Mouse (Mus musculus) small intestine, adult 2 months (tissue): ENCODE measurements around the gene Evi5. TPM values are rescaled to one million over a fixed set of nuclear protein-coding genes. Genes with fewer than 3 reads are reported as not detected.

Experiments used
- H3K27ac ChIP-seq: fragments of 200-500 bp; 2 replicates; pipeline ENCODE4 v1.5.1; 2012; ENCODE audit warnings: low read depth, low read length, control low read depth, inconsistent platforms; ENCODE audit not compliant: insufficient read depth
- H3K27me3 ChIP-seq: fragments of 200-500 bp; 2 replicates; pipeline ENCODE4 v1.6.1; 2012; ENCODE audit warnings: mild to moderate bottlenecking, moderate library complexity, low read length, inconsistent platforms; ENCODE audit not compliant: control insufficient read depth, insufficient read depth
- H3K36me3 ChIP-seq: fragments of 200-500 bp; 2 replicates; pipeline ENCODE4 v1.6.1; 2012; ENCODE audit warnings: mild to moderate bottlenecking, low read length, control low read depth, inconsistent platforms; ENCODE audit not compliant: control insufficient read depth, insufficient read depth
- H3K4me1 ChIP-seq: fragments of 200-500 bp; 2 replicates; pipeline ENCODE4 v1.6.1; 2012; ENCODE audit warnings: low read length, inconsistent platforms, mixed read lengths; ENCODE audit not compliant: control insufficient read depth, insufficient read depth, insufficient read length
- H3K4me3 ChIP-seq: fragments of 200-500 bp; 2 replicates; pipeline ENCODE4 v1.5.1; 2012; ENCODE audit warnings: low read depth, mild to moderate bottlenecking, control low read depth, inconsistent platforms, low read length, moderate library complexity
- CTCF ChIP-seq: fragments of 200-500 bp; IDR thresholded peaks from 2 replicates; pipeline ENCODE4 v1.5.1; 2012; ENCODE audit warnings: low read depth, mild to moderate bottlenecking, control low read depth, inconsistent platforms, low read length, moderate library complexity, mixed read lengths; ENCODE audit not compliant: insufficient replicate concordance, insufficient read length; ENCODE audit errors: extremely low read depth
- POLR2A ChIP-seq: fragments of 200-500 bp; IDR thresholded peaks from 2 replicates; pipeline ENCODE4 v1.6.1; 2012; ENCODE audit warnings: low read depth, mild to moderate bottlenecking, control low read depth, inconsistent platforms, low read length, moderate library complexity
- WGBS: fragments of 180-500 bp; shearing (Covaris S2); methylation state at CpG from one replicate; pipeline ENCODE4 v1.1.7; 2018; 5-methylcytosine and 5-hydroxymethylcytosine counted together
- polyA plus RNA-seq: library from polyadenylated mRNA; depleted of rRNA; stranded (reverse); fragments of >200 nt; gene quantifications from 2 replicates; pipeline ENCODE4 v1.2.3, GENCODE M21; 2012

Gene Evi5
- polyA plus RNA-seq, 1 experiment = 8.1 TPM

GRCm38 (mm10) chr5:107725435-107726261 lies 149.3 kb downstream of the Evi5 start, which contains the start of gene Gfi1:
Gfi1 (minus strand) TSS chr5:107726036.
- Histone ChIP-seq H3K27ac (peak within 1 kb of the TSS; percentile 26), H3K27me3 (peaks cover 78% of the 10 kb centered on the region), H3K4me3 (peak within 1 kb of the TSS; percentile 61), H3K36me3 (no peaks in the 10 kb centered on the region), H3K4me1 (peaks cover 24% of the 10 kb centered on the region)
- TF ChIP-seq CTCF (no peak), POLR2A (no peak; the same call in 1 of the 2 replicates)
- WGBS = 2% methylated on average over 41 of the region's 41 CpGs

GRCm38 (mm10) chr5:107724661-107725434 lies 150.1 kb downstream of the Evi5 start:
- peak overlapping the region; percentile 61 for H3K4me3 ChIP-seq
- WGBS = 2% methylated on average over 52 of the region's 52 CpGs
- H3K36me3 ChIP-seq = no peaks in the 10 kb centered on the region
- peaks cover 81% of the 10 kb centered on the region for H3K27me3 ChIP-seq
- 0 out of 2 replicates have a peak overlapping the region, but pooled peaks have one; percentile 14 for H3K27ac ChIP-seq
- H3K4me1 ChIP-seq = peaks cover 24% of the 10 kb centered on the region
- TF ChIP-seq POLR2A (no peak), CTCF (no peak)

DNA sequence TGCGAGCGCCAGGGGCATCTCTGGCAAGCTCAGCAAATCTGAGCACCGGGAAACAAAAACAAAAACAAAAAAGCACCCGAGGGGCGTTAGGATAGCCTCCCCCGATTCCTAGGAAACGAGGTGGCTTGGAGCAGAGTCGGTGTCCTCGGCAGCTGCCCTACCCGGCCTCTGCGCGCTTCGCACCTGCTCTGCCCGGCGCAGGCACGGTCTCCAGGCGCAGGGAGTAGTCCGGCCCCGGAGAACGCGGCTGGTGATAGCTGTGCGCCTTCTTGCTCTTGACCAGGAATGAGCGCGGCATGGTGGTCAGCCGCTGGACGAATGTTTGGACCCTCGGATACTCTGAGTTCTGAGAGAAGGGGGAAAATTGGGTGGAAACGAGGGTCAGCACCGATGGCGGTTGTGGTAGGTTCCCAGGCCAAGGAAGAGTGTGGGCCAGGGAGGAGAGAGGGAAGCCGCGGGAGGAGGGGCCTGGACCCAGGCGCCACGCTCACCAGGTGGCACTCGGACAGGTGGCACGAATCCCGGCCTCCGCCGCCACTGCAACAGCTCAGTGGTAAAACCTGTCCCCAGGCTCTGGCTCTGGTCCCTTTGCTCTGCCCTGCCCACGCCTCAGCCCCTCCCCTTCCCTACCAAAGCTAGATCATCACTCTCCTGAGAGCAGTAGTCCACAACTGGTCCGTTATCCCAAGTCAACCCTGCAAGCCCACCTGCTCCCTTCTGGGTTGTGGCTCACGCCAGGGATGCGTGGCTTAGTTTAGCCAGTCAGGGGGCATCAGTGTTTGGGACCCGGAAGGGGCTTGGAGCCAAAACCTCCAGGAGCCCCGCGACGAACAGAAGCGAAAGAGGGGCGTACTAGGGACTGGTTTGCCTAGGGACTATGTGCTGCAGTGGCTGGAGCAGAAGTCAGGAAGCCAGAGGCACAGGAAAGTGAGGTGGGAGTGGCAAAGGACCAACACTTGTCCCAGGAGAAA lies 151.1 kb downstream of the Evi5 start:
- peaks cover 86% of the 10 kb centered on the region for H3K27me3 ChIP-seq
- no peaks in the 10 kb centered on the region for H3K36me3 ChIP-seq
- WGBS = 2% methylated on average over 49 of the region's 49 CpGs
- peak overlapping the region; percentile 61 for H3K4me3 ChIP-seq
- H3K4me1 ChIP-seq = peaks cover 24% of the 10 kb centered on the region
- no peak overlapping the region for H3K27ac ChIP-seq
- TF ChIP-seq POLR2A (no peak), CTCF (no peak)

DNA sequence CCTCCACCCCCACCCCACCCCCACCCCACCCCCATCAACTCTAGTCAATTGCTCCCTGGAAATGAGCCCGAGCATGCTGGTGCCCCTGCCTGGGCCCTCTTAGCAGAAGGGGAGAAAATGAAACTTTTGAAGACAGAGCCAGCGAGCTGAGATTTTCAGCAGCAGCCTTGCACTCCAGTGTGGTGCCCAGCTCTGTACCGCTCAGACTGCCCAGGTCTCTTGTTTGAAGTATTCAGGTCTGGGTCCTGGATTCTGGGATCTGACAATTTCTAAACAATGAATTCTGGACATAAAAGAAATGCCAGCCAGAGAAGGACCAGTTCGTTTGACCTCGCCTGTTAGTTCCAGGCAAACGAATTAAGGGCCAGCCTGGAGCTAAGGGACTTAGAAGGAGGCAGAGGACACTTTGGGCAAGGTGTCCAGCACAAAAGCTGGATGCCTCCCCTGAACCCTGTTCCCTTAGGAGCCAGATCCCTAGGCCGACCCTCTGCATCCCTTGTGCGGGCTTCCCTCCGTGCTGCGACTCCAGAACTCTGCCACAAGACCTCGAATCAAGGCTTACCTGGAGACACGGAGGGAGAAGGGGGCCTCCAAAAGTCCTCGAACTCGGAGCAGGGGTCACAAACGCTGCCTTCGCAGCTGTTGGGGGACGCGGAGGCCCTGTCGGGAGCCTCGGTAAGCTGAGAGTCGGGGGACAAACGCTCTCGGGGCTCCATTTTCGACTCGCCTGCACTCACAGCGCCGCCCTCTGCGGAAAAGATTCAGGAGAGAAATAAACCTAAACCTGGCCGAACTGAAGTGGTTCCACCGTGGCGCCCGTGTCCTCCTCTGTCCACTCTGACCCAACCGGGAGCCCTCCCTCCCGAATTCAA lies 152.0 kb downstream of the Evi5 start:
- Histone ChIP-seq H3K36me3 (no peaks in the 10 kb centered on the region), H3K4me1 (peaks cover 24% of the 10 kb centered on the region), H3K27ac (no peak overlapping the region), H3K4me3 (peak overlapping the region; percentile 61), H3K27me3 (peaks cover 85% of the 10 kb centered on the region)
- WGBS = 4% methylated on average over 34 of the region's 34 CpGs
- no peak for TF ChIP-seq POLR2A
- no peak for TF ChIP-seq CTCF

- Histone ChIP-seq H3K4me1 (peaks cover 24% of the 10 kb centered on the region), H3K36me3 (no peaks in the 10 kb centered on the region), H3K27ac (no peak overlapping the region), H3K27me3 (peaks cover 77% of the 10 kb centered on the region), H3K4me3 (peak overlapping the region; percentile 50)
- no peak for TF ChIP-seq POLR2A
- WGBS = 18% methylated on average over 33 of the region's 33 CpGs
Measured at GRCm38 (mm10) chr5:107721638-107722011, 153.3 kb downstream of the Evi5 start.
